Comparison of ENCODE assay signal across 8 mouse cellular contexts in the genomic region with DNA sequence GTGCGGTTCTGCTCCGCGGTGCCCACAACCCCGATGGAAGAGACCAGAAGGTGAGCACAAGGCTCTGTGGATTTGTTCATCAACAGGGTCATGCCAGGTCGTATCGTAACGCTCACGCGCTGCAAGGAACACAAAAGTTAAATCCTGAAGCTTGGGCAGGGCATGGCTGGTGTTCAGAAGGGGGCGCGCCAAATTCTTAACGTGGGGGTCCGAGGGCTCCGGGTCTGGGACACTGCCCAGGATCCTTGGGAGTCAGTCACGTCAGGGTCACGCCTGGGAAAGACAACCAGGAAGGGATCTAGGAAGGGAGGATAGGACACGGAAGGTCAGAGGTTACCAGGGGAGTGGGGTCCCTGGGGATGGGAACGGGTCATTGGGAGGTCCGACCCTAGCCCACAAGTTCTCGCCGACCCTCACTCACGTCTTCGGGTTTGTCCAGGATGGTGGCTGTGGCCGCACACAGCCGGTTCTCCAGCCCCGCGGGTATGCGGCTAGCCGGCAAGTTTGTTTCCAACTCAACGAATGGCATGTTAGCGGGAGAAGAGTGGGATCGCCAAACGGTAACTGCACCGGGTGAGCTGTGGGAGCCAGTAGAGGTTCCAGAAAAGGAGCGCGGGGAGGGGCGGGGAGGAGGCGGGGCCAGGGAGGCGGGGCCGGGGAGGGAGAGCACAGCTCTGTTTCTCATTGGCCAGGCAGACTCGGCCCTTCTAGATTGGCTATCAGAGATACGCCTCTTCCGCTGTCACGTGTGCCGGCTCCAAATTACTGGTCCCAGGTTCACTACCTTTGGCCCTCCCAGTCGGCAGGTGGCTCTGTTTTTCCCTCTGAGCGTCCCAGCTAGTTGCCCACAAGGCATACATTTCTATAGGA. TPM values are rescaled to one million over a fixed set of nuclear protein-coding genes. Genes with fewer than 3 reads are reported as not detected.
DNase-seq lines count a peak whose midpoint lies in the region; ATAC-seq and TF ChIP-seq lines count a peak whose summit lies in the region.

A gene (minus strand): TSS at position 620 of the 870 bp plus-strand sequence.

- H3K4me2 ChIP-seq in embryonic facial prominence, embryonic 14.5 days (ENCODE audit: low read depth, low read length): peak within 1 kb of the TSS; percentile 97
- H3K4me2 ChIP-seq in limb, embryonic 14.5 days (replicated peaks; ENCODE audit: low read depth, low read length, severe bottlenecking): peak within 1 kb of the TSS; percentile 71
- H3K4me2 ChIP-seq in midbrain, postnatal 0 days (ENCODE audit: low read depth, low read length, poor library complexity, severe bottlenecking): peak within 1 kb of the TSS; percentile 99

- WGBS in embryonic facial prominence, embryonic 14.5 days: 0% methylated on average over 38 of the region's 47 CpGs
- under 1% methylated on average over 47 of the region's 47 CpGs for WGBS in heart, adult 2 months
- WGBS in limb, embryonic 14.5 days: under 1% methylated on average over 44 of the region's 47 CpGs
- 1% methylated on average over 44 of the region's 47 CpGs for WGBS in midbrain, postnatal 0 days

- TF ChIP-seq CTCF in heart, adult 2 months (IDR thresholded peaks at IDR 0.05): peak; percentile 59
- peak; percentile 60 for TF ChIP-seq CTCF in midbrain, postnatal 0 days (IDR thresholded peaks at IDR 0.05)

- 0 out of 2 replicates have a peak, but pooled peaks have one; percentile 35 for TF ChIP-seq EP300 in heart, adult 2 months (IDR thresholded peaks at IDR 0.05; ENCODE audit: insufficient read depth, low read depth, low read length)

- ATAC-seq in embryonic facial prominence, embryonic 14.5 days (ENCODE audit: low read depth): peak; percentile 96
- ATAC-seq in limb, embryonic 14.5 days (ENCODE audit: low FRiP score, low read depth): peak; percentile 96
- ATAC-seq in midbrain, postnatal 0 days (ENCODE audit: low FRiP score): peak; percentile 95

- peak within 1 kb of the TSS; percentile 57 for H3K4me3 ChIP-seq in embryonic facial prominence, embryonic 14.5 days (ENCODE audit: low read depth, low read length)
- H3K4me3 ChIP-seq in heart, adult 2 months: peak within 1 kb of the TSS; percentile 85
- peak within 1 kb of the TSS; percentile 59 for H3K4me3 ChIP-seq in limb, embryonic 14.5 days (replicated peaks; ENCODE audit: low read length)
- H3K4me3 ChIP-seq in midbrain, postnatal 0 days (ENCODE audit: low read depth, low read length): peak within 1 kb of the TSS; percentile 60

- intact Hi-C loops in heart, adult 2 months (cut with DNase I): loop anchor here (1.0 to 2.0 kb wide), 2 partner anchors 9 to 26 kb away; a partner anchor contains a TSS

- H3K27me3 ChIP-seq in embryonic facial prominence, embryonic 14.5 days (replicated peaks; ENCODE audit: control insufficient read depth, insufficient read depth, low read length): no peaks in the 10 kb centered on the region
- no peaks in the 10 kb centered on the region for H3K27me3 ChIP-seq in heart, adult 2 months (ENCODE audit: control insufficient read depth, insufficient read depth, low read length)
- H3K27me3 ChIP-seq in limb, embryonic 14.5 days (ENCODE audit: control insufficient read depth, insufficient read depth, low read length): no peaks in the 10 kb centered on the region
- H3K27me3 ChIP-seq in midbrain, postnatal 0 days (ENCODE audit: insufficient read depth, low read length): peaks cover 8% of the 10 kb centered on the region; the same call in 1 of the 2 replicates

- no peaks in the 10 kb centered on the region for H3K36me3 ChIP-seq in embryonic facial prominence, embryonic 14.5 days (ENCODE audit: control insufficient read depth, insufficient read depth, low read length)
- no peaks in the 10 kb centered on the region for H3K36me3 ChIP-seq in heart, adult 2 months (ENCODE audit: control insufficient read depth, insufficient read depth, low read length)
- no peaks in the 10 kb centered on the region for H3K36me3 ChIP-seq in limb, embryonic 14.5 days (ENCODE audit: control insufficient read depth, insufficient read depth, low read length)
- H3K36me3 ChIP-seq in midbrain, postnatal 0 days (ENCODE audit: insufficient read depth, low read length): no peaks in the 10 kb centered on the region

- peak within 1 kb of the TSS; percentile 64 for H3K9ac ChIP-seq in embryonic facial prominence, embryonic 14.5 days (ENCODE audit: low read depth, low read length)
- peak within 1 kb of the TSS; percentile 84 for H3K9ac ChIP-seq in heart, adult 2 months (ENCODE audit: low read depth, low read length)
- H3K9ac ChIP-seq in limb, embryonic 14.5 days (ENCODE audit: low read depth, low read length, severe bottlenecking): peak within 1 kb of the TSS; percentile 58
- peak within 1 kb of the TSS; percentile 64 for H3K9ac ChIP-seq in midbrain, postnatal 0 days (replicated peaks; ENCODE audit: low read length, poor library complexity, severe bottlenecking)

- H3K79me2 ChIP-seq in heart, adult 2 months (replicated peaks; ENCODE audit: control insufficient read depth, insufficient read depth, low read length): no peaks in the 10 kb centered on the region

- no peak within 1 kb of the TSS; the same call in 1 of the 2 replicates for H3K27ac ChIP-seq in embryonic facial prominence, embryonic 14.5 days (replicated peaks; ENCODE audit: low read depth, low read length)
- peak within 1 kb of the TSS; percentile 86 for H3K27ac ChIP-seq in heart, adult 2 months
- H3K27ac ChIP-seq in limb, embryonic 14.5 days (replicated peaks; ENCODE audit: low read depth, low read length): no peak within 1 kb of the TSS
- no peak within 1 kb of the TSS for H3K27ac ChIP-seq in midbrain, postnatal 0 days (ENCODE audit: low read depth, low read length)

- DNase-seq in 3T3-L1 (ENCODE audit: low read depth, low spot score): peak; percentile 94
- DNase-seq in adrenal gland, postnatal 4 days (ENCODE audit: low spot score in 2 of 2): peak; percentile 68 to 74
- peak; percentile 97 for DNase-seq in embryonic facial prominence, embryonic 14.5 days (ENCODE audit: low spot score)
- peak; percentile 82 to 89 for DNase-seq in heart, adult 2 months
- DNase-seq in kidney, adult 9 months: peak; percentile 95
- DNase-seq in limb, embryonic 14.5 days (ENCODE audit: low spot score): peak; percentile 94
- DNase-seq in midbrain, postnatal 0 days (ENCODE audit: low spot score): peak; percentile 96
- DNase-seq in spleen, postnatal 36 days (ENCODE audit: low spot score in 2 of 2): peak; percentile 88 to 91

- 0 out of 2 replicates have a peak, but pooled peaks cover 10% of the 10 kb centered on the region for H3K4me1 ChIP-seq in embryonic facial prominence, embryonic 14.5 days (ENCODE audit: control insufficient read depth, insufficient read depth, low read length)
- no peaks in the 10 kb centered on the region for H3K4me1 ChIP-seq in heart, adult 2 months (ENCODE audit: control insufficient read depth, insufficient read depth, low read length)
- H3K4me1 ChIP-seq in limb, embryonic 14.5 days (ENCODE audit: control insufficient read depth, insufficient read depth, low read length): peaks cover 11% of the 10 kb centered on the region; the same call in 1 of the 2 replicates
- H3K4me1 ChIP-seq in midbrain, postnatal 0 days (ENCODE audit: insufficient read depth, low read length): no peaks in the 10 kb centered on the region

- TF ChIP-seq POLR2A in heart, adult 2 months (IDR thresholded peaks at IDR 0.05; ENCODE audit: insufficient read depth, low read depth, low read length): peak; percentile 81
- TF ChIP-seq POLR2A in limb, embryonic 14.5 days (IDR thresholded peaks at IDR 0.05; ENCODE audit: borderline replicate concordance, extremely low read depth, insufficient read depth, insufficient read length): no peak

- H3K9me3 ChIP-seq in embryonic facial prominence, embryonic 14.5 days (ENCODE audit: control insufficient read depth, low read length): no peaks in the 10 kb centered on the region
- H3K9me3 ChIP-seq in limb, embryonic 14.5 days (ENCODE audit: control insufficient read depth, low read length): no peaks in the 10 kb centered on the region
- H3K9me3 ChIP-seq in midbrain, postnatal 0 days (ENCODE audit: low read length): no peaks in the 10 kb centered on the region

RNA-seq across cellular contexts. Expression of the gene that starts here (rescaled TPM):
- 10 to 100 TPM; 57.0 to 67.9 TPM for total RNA-seq in adrenal gland, postnatal 4 days (2021)
- 60.7 and 65.7 TPM in 2 replicates for polyA plus RNA-seq in embryonic facial prominence, embryonic 14.5 days (2014; fragmentation: Nextera tagmentation; extraction: Ambion mirVana)
- total RNA-seq in heart, adult 2 months (2021): 100 to 1,000 TPM in 1 of 2 experiments, 10 to 100 TPM in 1; 89.2 to 110 TPM
- 90.1 and 116 TPM in 2 replicates for polyA plus RNA-seq in heart, adult 2 months (2012; rRNA removed)
- polyA plus RNA-seq in limb, embryonic 14.5 days (2012; rRNA removed): 53.7 and 74.9 TPM in 2 replicates
- 70.3 and 78.2 TPM in 2 replicates for polyA plus RNA-seq in limb, embryonic 14.5 days (2014; fragmentation: Nextera tagmentation; extraction: Ambion mirVana)
- total RNA-seq in midbrain, postnatal 0 days (2014; rRNA removed): 71.1 and 72.9 TPM in 2 replicates
- polyA plus RNA-seq in midbrain, postnatal 0 days (2015; fragmentation: Nextera tagmentation; extraction: Ambion mirVana): 92.9 and 102 TPM in 2 replicates
